Mouse (Mus musculus): ENCODE measurements at regions not wholly inside any gene's neighbourhood (a gene's known extent, or its start where the extent isn't known, plus 50 kb on each side); places are given as distances from the start of the nearest gene placed in this dataset.

DNA sequence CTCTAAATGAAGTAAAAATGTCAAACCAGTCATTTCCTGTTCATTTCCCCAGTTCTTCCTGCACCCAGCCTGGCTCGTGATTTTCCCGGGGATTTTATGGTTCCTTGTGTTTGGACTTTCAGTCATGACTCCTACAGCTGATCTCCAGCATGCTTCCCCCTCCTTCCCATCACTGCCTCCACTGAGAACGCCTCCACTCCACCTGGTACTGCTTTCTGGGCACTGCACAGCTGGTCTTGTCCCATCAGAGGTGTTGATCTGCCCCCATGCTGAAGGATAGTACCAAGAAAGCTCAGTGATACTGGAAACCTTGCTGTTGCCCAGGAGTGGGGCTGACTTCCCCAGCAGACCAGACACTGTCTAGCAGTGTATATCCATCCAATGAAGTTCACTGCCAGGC lies 53.6 kb upstream of the Jam3 start:
- TF ChIP-seq EP300 (IDR thresholded peaks at IDR 0.05) = no peak
- no peak for TF ChIP-seq CTCF (IDR thresholded peaks at IDR 0.05)
